Mouse (Mus musculus) MEL (cell line): ENCODE measurements around the gene Inpp5d.

Source experiments
- CTCF ChIP-seq, 3 experiments: IDR thresholded peaks in 2 of 3; conservative IDR thresholded peaks in 1 of 3; 2 replicates each; pipeline ENCODE4 v1.5.1; 2011 to 2012; ENCODE audit warnings: low read length in 3 of 3, low read depth in 2 of 3, mild to moderate bottlenecking in 2 of 3, improper control_type of control experiment in 1 of 3, inconsistent platforms in 1 of 3, mixed read lengths in 1 of 3, moderate library complexity in 1 of 3; ENCODE audit not compliant: control insufficient read depth in 1 of 3, insufficient read depth in 1 of 3, poor library complexity in 1 of 3, severe bottlenecking in 1 of 3
- GATA1 ChIP-seq: IDR thresholded peaks from 2 replicates; pipeline ENCODE4 v1.6.1; 2011; ENCODE audit warnings: low read depth, low read length, improper control_type of control experiment
- MAFK ChIP-seq: IDR thresholded peaks from 2 replicates; pipeline ENCODE4 v1.6.1; 2011; ENCODE audit warnings: low read depth, mild to moderate bottlenecking, low read length, improper control_type of control experiment, borderline replicate concordance
- MAX ChIP-seq: IDR thresholded peaks from 2 replicates; pipeline ENCODE4 v1.6.1; 2011; ENCODE audit warnings: low read length, improper control_type of control experiment
- POLR2A ChIP-seq, 2 experiments: IDR thresholded peaks; 2 replicates each; pipeline ENCODE4 v1.6.1; 2011 to 2012; ENCODE audit warnings: low read length in 2 of 2, mild to moderate bottlenecking in 2 of 2, control low read depth in 1 of 2, improper control_type of control experiment in 1 of 2, low read depth in 1 of 2, moderate library complexity in 1 of 2; ENCODE audit not compliant: control insufficient read depth in 1 of 2, insufficient read depth in 1 of 2, poor library complexity in 1 of 2
- UBTF ChIP-seq: IDR thresholded peaks from 2 replicates; pipeline ENCODE4 v1.6.1; 2012; ENCODE audit warnings: low read depth, mild to moderate bottlenecking, inconsistent platforms, low read length, improper control_type of control experiment, moderate library complexity, borderline replicate concordance; ENCODE audit not compliant: insufficient read depth
- ZC3H11A ChIP-seq: IDR thresholded peaks from 2 replicates; pipeline ENCODE4 v1.6.1; 2012; ENCODE audit warnings: low read depth, mild to moderate bottlenecking, inconsistent platforms, low read length, improper control_type of control experiment

DNA sequence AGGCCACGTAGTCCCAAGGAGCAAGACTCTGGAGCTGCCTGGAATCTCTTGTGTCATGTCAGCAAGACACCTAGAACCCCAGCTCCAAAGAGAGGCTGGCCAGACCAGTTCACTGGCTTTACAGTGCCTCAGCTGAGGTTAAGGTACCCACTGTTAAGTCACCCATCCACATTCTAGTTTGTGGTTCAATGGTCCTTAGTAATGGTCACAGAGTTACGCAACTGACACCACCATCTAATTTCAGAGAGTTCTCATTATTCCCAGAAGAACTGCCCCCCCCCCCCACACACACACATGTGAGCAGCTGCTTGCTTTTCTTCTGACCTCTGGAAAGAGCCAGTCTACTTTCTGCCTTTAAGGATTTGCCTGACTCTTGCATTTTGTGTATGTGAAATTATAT is 4.7 kb downstream of the Inpp5d start:
- TF ChIP-seq MAX = no peak
- no peak for TF ChIP-seq UBTF
- TF ChIP-seq ZC3H11A = no peak
- TF ChIP-seq POLR2A (IDR thresholded peaks at IDR 0.05; ENCODE audit: control insufficient read depth in 1 of 2, insufficient read depth in 1 of 2, low read depth in 1 of 2, low read length in 2 of 2, poor library complexity in 1 of 2) = no peak
- no peak for TF ChIP-seq CTCF (IDR thresholded peaks at IDR 0.05 in 2 of 3, conservative IDR thresholded peaks at IDR 0.05 in 1 of 3; ENCODE audit: control insufficient read depth in 1 of 3, insufficient read depth in 1 of 3, low read depth in 2 of 3, low read length in 3 of 3, poor library complexity in 1 of 3, severe bottlenecking in 1 of 3)
- no peak for TF ChIP-seq MAFK
- TF ChIP-seq GATA1 = no peak
